Mouse (Mus musculus) liver, adult 2 months (tissue): ENCODE measurements around the gene Maml3.

Experiments used
- CTCF ChIP-seq: fragments of 200-500 bp; IDR thresholded peaks from 2 replicates; pipeline ENCODE4 v1.5.1; 2011; ENCODE audit warnings: low read depth, low read length, control low read depth
- POLR2A ChIP-seq: fragments of 200-500 bp; IDR thresholded peaks from 2 replicates; pipeline ENCODE4 v1.6.1; 2011; ENCODE audit warnings: low read length, control low read depth; ENCODE audit not compliant: insufficient read depth; ENCODE audit errors: extremely low read depth

GRCm38 (mm10) chr3:51927591-51927990 lies 177.3 kb downstream of the Maml3 start:
- TF ChIP-seq CTCF, result no peak
- no peak for TF ChIP-seq POLR2A
